Mouse (Mus musculus) forebrain, embryonic 12.5 days (tissue): ENCODE data around the gene Arhgap20. TPM values are rescaled to one million over a fixed set of nuclear protein-coding genes. Genes with fewer than 3 reads are reported as not detected.

Source experiments
- ATAC-seq: fragments of 200-750 bp; cut with Nextera tagmentation; 2 replicates; pipeline ENCODE4 v1.8.0; 2017; ENCODE audit warnings: moderate TSS enrichment; ENCODE audit not compliant: low FRiP score
- H3K27ac ChIP-seq: fragments of 300-500 bp; sonication (generic); 2 replicates; pipeline ENCODE4 v1.5.1; 2016; ENCODE audit warnings: mild to moderate bottlenecking
- H3K27me3 ChIP-seq: fragments of 300-500 bp; sonication (generic); 2 replicates; pipeline ENCODE4 v1.6.1; 2016; ENCODE audit warnings: mild to moderate bottlenecking
- H3K36me3 ChIP-seq: fragments of 300-500 bp; sonication (generic); replicated peaks from 2 replicates; pipeline ENCODE4 v1.6.1; 2016; ENCODE audit warnings: mild to moderate bottlenecking
- H3K4me1 ChIP-seq: fragments of 300-500 bp; sonication (generic); 2 replicates; pipeline ENCODE4 v1.6.1; 2016
- H3K4me2 ChIP-seq: fragments of 300-500 bp; sonication (generic); 2 replicates; pipeline ENCODE4 v1.6.1; 2016; ENCODE audit warnings: mild to moderate bottlenecking, moderate library complexity
- H3K4me3 ChIP-seq: fragments of 300-500 bp; sonication (generic); replicated peaks from 2 replicates; pipeline ENCODE4 v1.5.1; 2016; ENCODE audit warnings: mild to moderate bottlenecking
- H3K9ac ChIP-seq: fragments of 300-500 bp; sonication (generic); 2 replicates; pipeline ENCODE4 v1.6.1; 2016; ENCODE audit warnings: mild to moderate bottlenecking
- H3K9me3 ChIP-seq: fragments of 300-500 bp; sonication (generic); 2 replicates; pipeline ENCODE4 v1.6.1; 2016
- WGBS: fragments of 180-500 bp; shearing (Covaris S2); methylation state at CpG from one replicate; pipeline ENCODE4 v1.1.7; 2016; 5-methylcytosine and 5-hydroxymethylcytosine counted together
- polyA plus RNA-seq: library from polyadenylated mRNA; unstranded; fragments of >200 nt; fragmentation: Nextera tagmentation; extraction: Ambion mirVana; gene quantifications from 2 replicates; pipeline ENCODE4 v1.2.1, GENCODE M21; 2016

Gene Arhgap20
- polyA plus RNA-seq, 1 experiment from 2014 or later, result 6.0 TPM

DNA sequence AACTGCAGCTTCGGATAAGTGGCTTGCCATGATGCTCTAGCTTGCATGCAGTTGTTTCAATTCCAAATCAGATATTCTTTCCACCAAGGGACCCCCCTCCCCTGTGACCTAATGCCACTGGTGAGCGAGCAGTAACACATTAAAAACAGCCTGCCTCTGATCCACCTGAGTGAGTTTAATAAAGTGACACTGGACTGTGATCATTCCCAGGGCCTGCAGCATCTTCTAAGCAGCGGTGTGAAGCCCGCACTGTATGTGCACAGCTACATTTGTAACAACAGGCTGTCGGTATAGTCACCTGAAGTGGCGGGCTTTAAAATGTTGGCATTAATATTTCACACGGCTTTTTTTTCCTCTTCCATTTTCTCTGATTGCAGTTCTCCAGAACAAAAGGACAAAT lies 59.4 kb downstream of the Arhgap20 start:
- Histone ChIP-seq H3K36me3 (no peaks in the 10 kb centered on the region), H3K4me2 (no peak overlapping the region), H3K27me3 (no peaks in the 10 kb centered on the region), H3K4me1 (no peaks in the 10 kb centered on the region), H3K4me3 (no peak overlapping the region), H3K27ac (no peak overlapping the region), H3K9me3 (no peaks in the 10 kb centered on the region), H3K9ac (no peak overlapping the region)
- no peak for ATAC-seq
- WGBS, result 87% methylated on average over 7 of the region's 7 CpGs

DNA sequence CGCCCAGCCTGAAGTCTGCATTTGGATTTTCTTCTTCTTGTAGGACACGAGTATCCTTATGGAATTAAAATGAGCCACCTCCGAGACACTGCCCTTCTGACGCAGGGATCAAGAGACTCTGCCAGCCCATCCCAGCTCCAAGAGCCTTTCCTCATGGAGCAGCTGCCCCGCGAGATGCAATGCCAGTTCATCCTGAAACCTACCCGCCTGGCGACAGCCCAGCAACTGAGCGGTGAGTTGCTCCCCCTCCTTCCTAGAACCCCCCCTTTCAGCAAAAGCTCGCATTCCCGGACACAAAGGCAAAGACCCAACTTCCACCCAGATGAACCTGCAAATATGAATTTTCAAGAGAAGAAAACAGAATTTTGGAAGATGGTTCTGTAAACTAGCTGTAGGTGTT lies 66.5 kb downstream of the Arhgap20 start:
- no peak overlapping the region for H3K27ac ChIP-seq
- H3K9ac ChIP-seq, result no peak overlapping the region
- H3K36me3 ChIP-seq, result no peaks in the 10 kb centered on the region
- ATAC-seq, result no peak
- H3K9me3 ChIP-seq, result no peaks in the 10 kb centered on the region
- H3K4me1 ChIP-seq, result no peaks in the 10 kb centered on the region
- H3K4me3 ChIP-seq, result no peak overlapping the region
- 73% methylated on average over 11 of the region's 11 CpGs for WGBS
- no peaks in the 10 kb centered on the region for H3K27me3 ChIP-seq
- H3K4me2 ChIP-seq, result no peak overlapping the region

DNA sequence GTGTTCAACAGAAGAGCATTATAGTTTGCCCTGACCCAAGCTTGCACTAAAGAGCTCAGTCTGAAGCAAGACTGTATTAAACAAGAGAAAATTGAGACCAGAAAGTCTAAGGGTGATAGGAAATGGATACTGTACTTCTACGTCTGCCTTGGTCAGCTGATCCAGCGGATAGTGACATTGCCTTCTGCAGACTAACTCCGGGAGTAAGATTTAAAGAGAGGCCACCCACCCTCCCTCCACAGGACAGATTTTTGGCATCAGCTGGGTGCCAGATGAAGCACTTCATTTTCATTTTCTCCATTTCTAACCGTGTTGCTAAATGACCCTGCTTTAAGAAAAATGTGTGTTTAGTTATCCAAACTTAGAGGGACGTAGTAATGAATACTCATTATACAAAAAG lies 67.2 kb downstream of the Arhgap20 start:
- no peak overlapping the region for H3K4me3 ChIP-seq
- H3K4me1 ChIP-seq, result no peaks in the 10 kb centered on the region
- no peak overlapping the region for H3K9ac ChIP-seq
- WGBS, result 84% methylated on average over 5 of the region's 5 CpGs
- H3K27me3 ChIP-seq, result no peaks in the 10 kb centered on the region
- ATAC-seq, result no peak
- no peaks in the 10 kb centered on the region for H3K9me3 ChIP-seq
- no peak overlapping the region for H3K4me2 ChIP-seq
- no peak overlapping the region for H3K27ac ChIP-seq
- H3K36me3 ChIP-seq, result no peaks in the 10 kb centered on the region

DNA sequence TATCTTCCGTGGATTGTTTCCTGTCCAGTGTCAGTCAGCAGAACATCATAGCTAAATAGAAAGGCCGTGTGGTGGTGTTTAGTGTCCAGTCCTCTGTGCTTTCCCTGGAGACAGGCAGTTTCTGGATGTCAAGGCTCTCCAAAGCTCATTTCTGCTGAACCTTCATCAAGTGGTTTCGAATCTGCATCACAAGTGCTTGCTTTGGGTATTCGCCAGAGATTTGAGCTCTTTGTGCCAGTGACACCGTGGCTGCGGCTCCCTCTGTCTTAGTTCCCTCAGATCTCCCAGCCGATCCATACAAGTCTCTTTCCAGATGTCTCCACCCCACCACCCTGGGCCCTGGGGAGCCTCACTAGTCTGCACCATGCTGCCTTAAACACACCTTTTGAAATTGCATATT lies 72.6 kb downstream of the Arhgap20 start:
- Histone ChIP-seq H3K27me3 (no peaks in the 10 kb centered on the region), H3K27ac (no peak overlapping the region), H3K4me1 (no peaks in the 10 kb centered on the region), H3K4me3 (no peak overlapping the region), H3K9me3 (no peaks in the 10 kb centered on the region), H3K36me3 (no peaks in the 10 kb centered on the region), H3K4me2 (no peak overlapping the region), H3K9ac (no peak overlapping the region)
- ATAC-seq, result no peak
- WGBS, result 76% methylated on average over 7 of the region's 7 CpGs

DNA sequence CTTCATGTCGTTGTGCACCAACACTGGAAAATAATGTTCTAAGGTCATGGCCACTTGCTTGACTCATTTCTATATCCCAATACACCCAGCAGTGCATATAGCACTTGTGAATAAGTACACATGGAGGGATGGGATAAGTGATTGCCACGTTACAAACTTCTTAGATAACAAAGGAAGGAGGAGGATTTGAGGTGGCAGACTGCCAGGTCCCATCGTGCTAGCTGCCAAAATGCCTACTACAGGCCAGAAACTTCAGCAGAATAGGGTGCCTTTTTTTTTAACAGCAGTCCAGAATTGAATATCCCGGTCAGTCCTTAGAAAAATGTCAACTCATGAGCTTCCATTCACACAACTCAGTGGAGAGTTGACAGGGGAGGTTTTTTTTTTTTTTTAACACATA lies 78.1 kb downstream of the Arhgap20 start:
- Histone ChIP-seq H3K27me3 (no peaks in the 10 kb centered on the region), H3K9me3 (no peaks in the 10 kb centered on the region), H3K36me3 (no peaks in the 10 kb centered on the region), H3K4me2 (no peak overlapping the region), H3K4me1 (no peaks in the 10 kb centered on the region), H3K4me3 (no peak overlapping the region), H3K27ac (no peak overlapping the region), H3K9ac (no peak overlapping the region)
- ATAC-seq, result no peak
- 60% methylated on average over 4 of the region's 4 CpGs for WGBS

DNA sequence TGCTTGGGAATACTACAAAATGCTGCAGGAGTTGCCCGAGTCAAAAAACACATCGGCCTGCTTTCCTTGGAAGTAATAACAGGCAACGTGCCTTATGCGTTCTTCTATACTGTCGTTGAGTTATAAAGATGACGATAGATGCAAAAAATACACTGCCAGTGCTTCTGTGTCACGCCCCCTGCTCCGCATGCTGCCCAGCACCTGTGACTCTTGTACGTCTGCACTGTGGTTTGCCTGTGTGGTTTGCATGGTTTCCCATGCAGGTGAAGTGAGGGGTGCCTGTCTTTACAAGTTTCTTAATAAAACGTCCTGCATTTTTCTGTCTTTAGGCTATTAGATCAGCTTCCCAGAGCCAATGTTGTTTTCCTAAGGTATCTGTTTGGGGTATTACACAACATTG lies 80.7 kb downstream of the Arhgap20 start:
- H3K4me2 ChIP-seq, result no peak overlapping the region
- no peaks in the 10 kb centered on the region for H3K27me3 ChIP-seq
- no peak for ATAC-seq
- no peaks in the 10 kb centered on the region for H3K36me3 ChIP-seq
- H3K9me3 ChIP-seq, result no peaks in the 10 kb centered on the region
- no peak overlapping the region for H3K9ac ChIP-seq
- no peak overlapping the region for H3K27ac ChIP-seq
- no peak overlapping the region for H3K4me3 ChIP-seq
- H3K4me1 ChIP-seq, result no peaks in the 10 kb centered on the region
- 92% methylated on average over 10 of the region's 10 CpGs for WGBS

DNA sequence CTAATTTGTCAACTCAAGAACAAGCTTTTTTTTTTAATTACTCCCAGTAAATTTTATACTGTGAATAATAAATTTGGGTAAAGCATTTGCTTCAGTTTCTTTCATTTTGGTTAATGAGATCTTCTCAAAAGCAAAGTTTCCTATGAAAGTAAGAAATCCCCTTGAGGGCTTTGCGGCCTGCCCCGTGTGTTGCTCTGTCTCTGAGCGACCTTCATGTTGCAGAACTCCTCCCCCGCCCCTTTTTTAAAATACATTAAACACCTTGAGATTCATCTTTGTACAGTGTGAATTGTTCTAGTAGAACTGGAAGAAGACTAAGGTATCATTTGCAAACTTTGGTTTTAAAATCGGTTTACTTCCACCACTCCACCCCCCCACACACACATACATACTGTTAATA lies 88.6 kb downstream of the Arhgap20 start:
- Histone ChIP-seq H3K27me3 (no peaks in the 10 kb centered on the region), H3K4me1 (no peaks in the 10 kb centered on the region), H3K9me3 (no peaks in the 10 kb centered on the region), H3K9ac (no peak overlapping the region), H3K36me3 (no peaks in the 10 kb centered on the region), H3K4me3 (no peak overlapping the region), H3K4me2 (no peak overlapping the region), H3K27ac (no peak overlapping the region)
- 90% methylated on average over 5 of the region's 5 CpGs for WGBS
- ATAC-seq, result no peak

DNA sequence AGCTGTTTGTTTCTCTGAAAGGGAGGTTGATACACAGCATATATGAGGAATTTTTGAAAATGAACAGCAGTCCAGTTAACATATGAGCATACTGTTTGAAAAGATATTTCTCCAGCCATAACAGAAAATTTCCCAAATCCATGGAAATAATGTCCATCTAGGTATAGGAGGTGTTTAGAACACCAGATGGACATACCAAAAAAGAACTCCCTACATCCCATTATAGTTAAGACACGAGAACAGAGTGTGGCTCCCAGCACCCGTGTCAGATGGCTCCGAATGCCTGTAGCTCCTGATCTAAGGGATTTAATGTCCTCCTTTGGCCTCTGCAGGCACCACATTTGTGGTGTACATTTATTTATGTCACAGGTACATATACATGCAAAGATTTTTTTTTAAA lies 99.1 kb downstream of the Arhgap20 start:
- 79% methylated on average over 3 of the region's 3 CpGs for WGBS
- Histone ChIP-seq H3K9me3 (no peaks in the 10 kb centered on the region), H3K27me3 (no peaks in the 10 kb centered on the region)

DNA sequence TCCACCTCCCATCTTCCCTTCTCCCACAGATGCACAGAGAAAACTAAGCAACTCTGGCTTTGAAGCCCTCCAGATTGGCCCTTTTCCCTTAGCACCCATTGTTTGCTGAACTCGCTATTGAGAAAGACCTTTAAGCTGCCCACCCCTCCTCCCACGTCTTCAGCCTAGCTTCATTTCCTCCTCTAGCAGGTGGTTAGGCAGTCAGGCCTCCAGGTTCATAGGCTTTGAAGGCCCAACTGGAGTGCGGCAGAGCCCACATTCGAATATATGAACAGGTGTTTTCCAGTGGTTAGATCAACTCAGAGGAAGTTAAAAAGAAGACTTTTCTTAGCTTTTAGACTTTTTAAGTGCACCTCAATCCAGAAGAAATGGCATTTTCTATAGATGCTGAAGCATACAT lies 101.5 kb downstream of the Arhgap20 start:
- Histone ChIP-seq H3K9ac (no peak overlapping the region), H3K4me2 (no peak overlapping the region), H3K27me3 (no peaks in the 10 kb centered on the region), H3K4me1 (no peaks in the 10 kb centered on the region), H3K27ac (no peak overlapping the region), H3K36me3 (no peaks in the 10 kb centered on the region), H3K4me3 (no peak overlapping the region), H3K9me3 (no peaks in the 10 kb centered on the region)
- no peak for ATAC-seq
- 57% methylated on average over 4 of the region's 4 CpGs for WGBS

More for the DNA sequence above, 99.1 kb downstream of the Arhgap20 start:
- H3K4me3 ChIP-seq, result no peak overlapping the region
- H3K27ac ChIP-seq, result no peak overlapping the region
- no peak overlapping the region for H3K9ac ChIP-seq
- H3K4me1 ChIP-seq, result no peaks in the 10 kb centered on the region
- no peak overlapping the region for H3K4me2 ChIP-seq
- H3K36me3 ChIP-seq, result no peaks in the 10 kb centered on the region
- no peak for ATAC-seq

DNA sequence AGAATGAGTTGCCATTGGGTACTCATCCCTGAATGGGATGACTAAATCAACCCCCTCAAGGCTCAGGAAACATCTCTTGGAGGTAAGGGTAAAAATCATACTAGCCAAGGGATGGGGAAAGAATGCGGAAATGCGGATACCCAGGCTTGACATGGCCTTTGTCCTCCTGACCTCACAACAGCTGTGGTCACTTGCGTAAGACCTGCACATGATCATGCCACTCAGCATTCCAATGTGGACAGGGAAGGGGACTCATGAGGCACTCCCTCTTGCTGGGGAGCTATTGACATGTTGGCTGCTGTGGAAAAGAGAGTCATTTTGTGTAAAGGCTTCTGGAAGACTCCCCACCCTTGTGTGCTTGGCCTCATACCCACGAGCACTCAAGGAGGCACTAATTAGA lies 103.9 kb downstream of the Arhgap20 start:
- Histone ChIP-seq H3K4me3 (no peak overlapping the region), H3K4me2 (no peak overlapping the region), H3K36me3 (no peaks in the 10 kb centered on the region), H3K27ac (no peak overlapping the region), H3K9ac (no peak overlapping the region), H3K27me3 (no peaks in the 10 kb centered on the region), H3K9me3 (no peaks in the 10 kb centered on the region), H3K4me1 (no peaks in the 10 kb centered on the region)
- WGBS, result 83% methylated on average over 4 of the region's 4 CpGs
- ATAC-seq, result no peak

DNA sequence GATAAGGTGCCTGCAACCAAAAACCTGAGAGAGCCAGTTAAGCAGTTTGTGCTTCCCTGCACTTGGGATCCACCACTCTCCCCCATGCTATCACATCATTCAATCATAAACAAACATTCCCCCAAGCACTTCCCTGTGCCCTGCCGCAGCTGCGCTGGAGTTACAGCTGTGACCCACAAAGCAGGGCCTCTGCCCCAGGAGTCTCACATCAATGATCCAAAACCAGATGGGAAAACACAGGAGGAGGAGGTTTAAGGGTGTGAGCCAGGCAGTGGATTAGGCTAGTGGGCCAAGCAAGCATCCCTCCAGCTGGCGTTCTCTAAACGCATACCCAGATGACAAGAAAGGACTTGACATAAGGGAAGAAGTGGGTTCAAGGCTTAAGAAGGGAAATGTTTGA lies 109.2 kb downstream of the Arhgap20 start:
- WGBS, result 81% methylated on average over 4 of the region's 4 CpGs
- no peak for ATAC-seq
- H3K9me3 ChIP-seq, result no peaks in the 10 kb centered on the region
- H3K4me2 ChIP-seq, result no peak overlapping the region
- H3K4me3 ChIP-seq, result no peak overlapping the region
- H3K27ac ChIP-seq, result no peak overlapping the region
- H3K36me3 ChIP-seq, result no peaks in the 10 kb centered on the region
- no peak overlapping the region for H3K9ac ChIP-seq
- no peaks in the 10 kb centered on the region for H3K27me3 ChIP-seq
- H3K4me1 ChIP-seq, result no peaks in the 10 kb centered on the region; the same call in 1 of the 2 replicates

DNA sequence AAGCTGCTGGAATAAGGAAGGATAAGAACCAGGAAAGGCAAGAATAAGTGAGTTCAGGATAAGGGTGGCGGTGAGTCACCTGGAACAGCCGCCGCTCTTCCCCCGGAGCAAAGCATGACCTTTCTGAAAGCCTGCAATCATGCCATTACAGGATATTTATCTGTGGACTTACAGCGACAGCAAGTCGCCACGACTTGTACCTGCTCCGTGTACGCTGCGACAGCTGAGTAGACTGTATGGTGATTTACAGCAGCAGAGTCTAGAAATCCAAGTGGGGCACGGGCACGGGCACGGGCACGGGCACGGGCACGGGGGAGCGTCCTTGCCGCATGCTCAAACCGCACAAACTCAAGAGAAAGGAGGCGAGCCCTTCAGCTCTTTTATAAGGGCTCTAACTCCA lies 110.4 kb downstream of the Arhgap20 start:
- H3K27me3 ChIP-seq, result no peaks in the 10 kb centered on the region
- no peaks in the 10 kb centered on the region for H3K9me3 ChIP-seq
- no peak overlapping the region for H3K4me2 ChIP-seq
- no peak for ATAC-seq
- no peaks in the 10 kb centered on the region for H3K36me3 ChIP-seq
- H3K27ac ChIP-seq, result no peak overlapping the region
- 92% methylated on average over 20 of the region's 20 CpGs for WGBS
- no peak overlapping the region for H3K9ac ChIP-seq
- H3K4me3 ChIP-seq, result no peak overlapping the region
- no peaks in the 10 kb centered on the region; the same call in 1 of the 2 replicates for H3K4me1 ChIP-seq

DNA sequence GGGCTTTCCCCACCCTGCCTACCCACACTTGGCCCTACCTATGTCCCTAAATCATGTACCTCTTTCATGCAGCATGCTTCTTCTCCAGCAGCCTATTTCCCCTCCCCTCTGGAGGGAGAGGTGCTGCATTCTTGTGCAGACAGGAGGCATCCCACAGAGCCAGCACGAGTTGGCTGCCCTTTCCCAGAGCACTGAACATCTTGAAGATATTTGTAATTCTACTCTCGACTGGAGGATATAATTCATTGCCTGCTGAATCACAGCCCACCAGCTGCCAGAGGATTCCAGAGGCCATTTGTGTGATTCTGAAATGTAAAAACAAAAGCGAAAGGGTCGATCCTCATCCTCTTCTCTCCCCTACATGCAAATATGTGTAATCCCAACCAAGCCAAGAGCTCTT lies 116.2 kb downstream of the Arhgap20 start:
- Histone ChIP-seq H3K36me3 (no peaks in the 10 kb centered on the region), H3K9ac (no peak overlapping the region), H3K4me1 (no peaks in the 10 kb centered on the region), H3K27me3 (no peaks in the 10 kb centered on the region), H3K27ac (no peak overlapping the region), H3K4me3 (no peak overlapping the region), H3K9me3 (no peaks in the 10 kb centered on the region), H3K4me2 (no peak overlapping the region)
- no peak for ATAC-seq
- 62% methylated on average over 4 of the region's 4 CpGs for WGBS

DNA sequence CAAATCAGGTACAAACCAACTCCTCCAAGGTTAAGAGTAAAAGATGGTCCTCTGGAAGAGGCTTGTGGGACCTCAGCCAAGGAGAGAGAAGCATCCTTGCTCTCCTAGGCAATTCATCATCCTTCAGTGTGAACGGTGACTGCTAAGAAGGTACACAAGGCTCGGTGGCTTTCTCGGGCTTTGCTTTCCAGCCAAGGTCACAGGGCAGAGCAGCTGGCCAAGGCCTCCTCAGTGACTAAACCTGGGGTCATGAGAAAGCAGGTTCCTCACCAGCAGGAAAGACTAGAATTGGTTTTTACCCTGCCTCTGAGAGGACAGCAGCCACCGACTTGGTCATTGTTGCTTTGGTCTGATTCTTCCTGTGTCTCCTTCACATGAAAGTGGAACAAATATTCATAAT lies 116.7 kb downstream of the Arhgap20 start:
- H3K36me3 ChIP-seq, result no peaks in the 10 kb centered on the region
- H3K4me1 ChIP-seq, result no peaks in the 10 kb centered on the region
- H3K4me2 ChIP-seq, result no peak overlapping the region
- no peak overlapping the region for H3K27ac ChIP-seq
- H3K9ac ChIP-seq, result no peak overlapping the region
- no peak overlapping the region for H3K4me3 ChIP-seq
- ATAC-seq, result no peak
- no peaks in the 10 kb centered on the region for H3K9me3 ChIP-seq
- WGBS, result 82% methylated on average over 4 of the region's 4 CpGs
- no peaks in the 10 kb centered on the region for H3K27me3 ChIP-seq
